Mouse (Mus musculus) layer of hippocampus, adult 18-20 months (tissue): ENCODE measurements around the gene Megf11. TPM values are rescaled to one million over a fixed set of nuclear protein-coding genes. Genes with fewer than 3 reads are reported as not detected.
A peak's percentile ranks its signal among the peaks of the same experiment; 100 is the strongest.

Source experiments
- DNase-seq, 2 experiments: peaks; one replicate each; pipeline ENCODE4 v3.0.0; 2022; ENCODE audit warnings: low spot score in 2 of 2
- total RNA-seq, 2 experiments: library from RNA; stranded (reverse); gene quantifications; 2 replicates each; pipeline ENCODE4 v1.2.3; 2021

The Megf11 gene
- total RNA-seq, 2 experiments from 2014 or later, result 12.7 to 14.3 TPM

GRCm38 (mm10) chr9:64557846-64558530 lies 172.6 kb downstream of the Megf11 start:
- no peak for DNase-seq

DNA sequence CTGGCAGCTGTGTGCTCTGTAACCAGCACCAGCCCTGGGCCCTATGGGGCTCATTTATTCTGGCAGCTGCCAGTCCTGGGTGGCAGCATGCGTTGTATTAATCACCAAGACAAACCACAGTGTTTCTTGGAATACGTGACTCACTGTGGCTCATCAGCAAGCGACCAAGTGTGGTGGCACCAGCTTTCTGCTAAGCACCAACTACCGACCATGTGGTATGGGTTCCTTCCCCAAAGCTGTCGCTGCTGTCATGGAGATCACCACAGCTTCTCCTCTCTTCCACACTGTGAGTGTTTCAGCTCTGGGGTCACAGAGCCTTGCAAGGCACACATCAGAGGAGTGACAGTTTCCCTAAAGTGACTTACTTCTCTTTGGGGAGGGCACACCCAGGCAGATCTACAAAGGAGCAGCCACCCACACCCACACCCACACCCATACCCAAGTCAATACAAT lies 178.9 kb downstream of the Megf11 start:
- DNase-seq, result peak in 1 of 2 experiments; percentile 47

DNA sequence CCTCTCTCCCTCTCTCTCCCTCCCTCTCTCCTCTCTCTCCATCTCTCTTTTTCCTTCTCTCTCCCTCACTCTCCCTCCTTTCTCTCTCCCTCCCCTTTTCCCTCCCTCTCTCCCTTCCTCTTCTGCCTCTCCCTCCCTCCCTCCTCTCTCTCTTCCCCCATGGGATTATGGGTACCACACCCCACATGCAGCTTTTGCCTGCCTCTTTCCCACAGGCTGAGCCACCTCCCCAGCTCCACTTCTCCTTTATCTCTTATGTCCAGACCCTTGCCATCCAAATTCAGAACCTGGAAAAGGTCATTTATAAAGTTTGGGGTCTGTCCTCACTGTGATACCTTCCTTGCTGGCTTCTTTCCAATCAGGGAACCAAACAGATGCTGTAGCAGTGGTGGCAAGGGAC lies 180.5 kb downstream of the Megf11 start:
- no peak for DNase-seq

DNA sequence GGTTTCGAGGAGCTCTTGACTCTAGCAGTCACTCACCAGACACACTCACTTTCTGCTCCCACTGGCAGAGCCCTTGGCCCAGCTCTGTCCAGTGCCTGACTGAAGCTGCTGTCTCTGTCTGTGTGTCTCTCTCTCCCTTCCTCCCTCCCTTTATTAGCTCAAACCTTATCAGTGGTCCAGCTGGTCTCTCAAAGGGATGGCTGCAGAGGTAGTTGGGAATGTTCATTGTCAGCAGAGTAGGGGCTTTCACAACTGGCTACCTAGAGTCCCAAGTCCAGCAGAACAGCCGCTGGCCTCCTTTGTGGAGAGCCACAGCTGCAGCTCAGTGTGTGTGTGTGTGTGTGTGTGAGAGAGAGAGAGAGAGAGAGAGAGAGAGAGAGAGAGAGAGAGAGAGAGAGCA lies 180.9 kb downstream of the Megf11 start:
- DNase-seq, result no peak

DNA sequence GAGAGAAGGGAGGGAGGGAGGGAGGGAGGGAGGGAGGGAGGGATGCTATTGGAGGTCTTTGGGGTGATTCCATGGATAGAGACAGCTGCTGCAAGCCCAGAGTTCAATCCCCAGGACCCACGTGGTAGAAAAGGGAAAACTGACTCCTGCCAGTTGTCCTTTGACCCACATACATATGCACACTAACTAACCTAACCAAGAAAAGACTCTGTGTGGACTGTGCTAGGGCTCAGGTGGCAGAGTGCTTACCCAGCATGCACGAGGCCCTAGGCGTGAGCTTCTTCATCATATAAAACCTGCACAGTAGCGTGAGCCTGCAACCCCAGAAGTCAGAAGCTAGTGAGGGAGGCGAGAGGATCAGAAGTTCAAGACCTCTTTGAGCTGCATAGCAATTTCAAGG lies 182.1 kb downstream of the Megf11 start:
- DNase-seq, result no peak

- no peak for DNase-seq
These were observed 183.2 kb downstream of the Megf11 start for GRCm38 (mm10) chr9:64568467-64569260.

- no peak for DNase-seq
These were observed 185.0 kb downstream of the Megf11 start for GRCm38 (mm10) chr9:64570448-64570847.

DNA sequence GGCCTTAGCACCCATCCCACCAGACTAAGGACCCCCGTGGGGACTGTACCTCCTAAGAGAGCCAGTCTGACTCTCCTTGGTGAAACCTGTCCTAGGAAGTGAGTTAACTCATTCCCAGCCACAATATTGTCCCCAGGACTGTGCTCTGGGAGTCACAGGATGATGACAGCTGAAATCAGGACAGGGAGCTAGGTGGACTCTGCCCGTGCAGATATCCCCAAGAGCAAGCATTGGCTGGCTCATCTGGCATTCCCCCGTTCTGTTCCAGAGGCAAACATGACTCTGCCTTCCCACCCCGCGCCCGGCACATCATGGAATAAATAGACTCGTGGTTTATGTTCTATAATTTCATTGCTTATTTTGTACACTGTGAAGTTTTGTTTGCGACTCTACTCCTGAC lies 185.7 kb downstream of the Megf11 start:
- no peak for DNase-seq

- no peak for DNase-seq
These were observed 187.3 kb downstream of the Megf11 start for GRCm38 (mm10) chr9:64572629-64573190.

- DNase-seq, result no peak
These were observed 190.2 kb downstream of the Megf11 start for GRCm38 (mm10) chr9:64575658-64576057.

DNA sequence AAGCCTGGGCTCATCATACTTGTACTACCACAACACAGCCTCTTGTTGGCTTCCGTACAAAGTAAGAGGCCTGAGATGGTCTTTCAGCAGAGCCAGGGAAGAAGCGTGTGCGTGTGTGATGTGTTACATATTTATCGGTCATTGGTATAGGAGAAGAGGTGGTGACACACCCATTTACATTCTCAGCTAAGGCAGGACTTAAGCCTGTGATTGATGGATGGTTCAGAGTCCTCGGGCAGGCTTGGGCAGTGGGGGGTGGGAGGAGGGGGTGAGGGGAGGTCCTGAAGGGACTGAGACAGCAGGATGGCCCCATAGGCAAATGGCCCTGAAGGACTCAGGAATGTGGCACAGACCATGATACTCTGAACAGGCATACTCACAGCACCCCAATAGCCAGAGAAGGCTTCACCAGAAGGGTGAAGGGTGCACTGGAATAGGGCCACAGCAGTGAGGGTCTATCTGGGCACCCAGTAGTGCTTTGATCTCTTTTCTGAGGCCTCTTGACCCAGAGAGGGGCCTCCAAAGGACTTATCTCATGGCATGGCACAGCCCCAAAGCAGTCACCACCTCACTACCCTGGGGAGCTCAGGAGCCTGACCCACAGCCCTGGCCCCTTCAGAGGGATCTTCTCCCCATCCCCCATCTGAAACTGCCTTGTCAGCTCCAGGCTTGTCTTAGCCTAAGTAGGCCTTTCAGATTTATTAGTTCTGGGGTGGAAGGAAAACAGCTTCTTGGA lies 190.9 kb downstream of the Megf11 start:
- no peak for DNase-seq

DNA sequence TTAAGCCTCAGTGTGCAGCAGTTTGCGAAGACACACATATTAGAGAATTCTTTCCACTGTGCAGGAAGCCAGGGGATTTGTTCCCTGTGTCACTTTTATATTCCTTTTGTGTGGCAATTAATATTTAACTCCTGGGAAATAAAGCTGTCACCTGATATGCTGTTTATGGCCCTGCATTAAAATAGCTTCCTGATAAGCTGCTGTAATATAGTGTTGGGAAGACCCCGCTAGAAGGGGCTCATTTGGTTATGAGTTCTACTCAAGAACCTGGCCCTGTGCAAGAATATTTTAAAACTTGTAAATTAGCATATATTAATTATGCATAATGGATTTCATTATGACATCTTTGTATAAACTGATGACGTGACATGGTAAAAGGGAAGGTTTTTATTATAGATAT lies 191.7 kb downstream of the Megf11 start:
- DNase-seq, result no peak

GRCm38 (mm10) chr9:64578014-64578413 lies 192.6 kb downstream of the Megf11 start:
- no peak for DNase-seq

DNA sequence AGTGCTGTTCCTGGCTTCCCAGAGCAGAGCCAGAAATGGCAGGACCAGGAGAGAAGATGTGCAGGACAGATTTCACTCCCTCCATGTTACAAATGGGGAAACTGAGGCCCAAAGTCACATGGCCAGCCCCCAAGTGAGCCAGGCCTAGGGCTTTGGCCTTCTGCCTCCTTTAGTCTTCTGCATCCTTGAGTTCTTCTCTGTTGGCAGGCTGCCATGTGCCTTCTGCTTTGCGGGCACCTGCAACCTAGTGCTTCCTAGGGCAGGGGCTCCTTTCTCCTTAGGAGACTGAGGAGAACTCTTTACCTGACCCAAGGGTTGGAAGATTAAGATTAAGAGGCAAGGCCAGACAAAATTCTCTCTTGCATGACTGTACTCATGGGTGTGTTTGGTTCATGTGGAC lies 193.9 kb downstream of the Megf11 start:
- no peak for DNase-seq

DNA sequence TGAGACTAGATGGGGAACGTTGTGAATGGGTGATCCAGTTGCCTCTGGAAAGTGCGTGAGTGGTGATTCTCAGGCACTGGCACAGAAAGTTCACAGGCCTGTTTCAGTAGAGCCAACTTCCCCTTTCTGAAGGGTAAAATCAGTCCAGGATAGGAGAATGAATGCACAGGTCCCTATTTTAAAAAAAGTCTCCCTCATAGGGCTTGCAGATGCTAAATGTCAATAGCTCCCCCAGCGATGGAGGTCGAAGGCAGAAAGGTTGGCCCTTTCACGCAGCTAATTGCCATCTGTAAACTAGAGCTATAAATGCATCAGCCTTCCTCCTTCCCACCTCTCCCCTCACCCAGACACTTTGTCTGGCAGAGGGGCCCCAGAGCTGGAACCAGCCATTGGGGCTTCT lies 200.9 kb downstream of the Megf11 start:
- DNase-seq, result no peak

- no peak for DNase-seq
These were observed 202.6 kb downstream of the Megf11 start for GRCm38 (mm10) chr9:64587991-64588390.

DNA sequence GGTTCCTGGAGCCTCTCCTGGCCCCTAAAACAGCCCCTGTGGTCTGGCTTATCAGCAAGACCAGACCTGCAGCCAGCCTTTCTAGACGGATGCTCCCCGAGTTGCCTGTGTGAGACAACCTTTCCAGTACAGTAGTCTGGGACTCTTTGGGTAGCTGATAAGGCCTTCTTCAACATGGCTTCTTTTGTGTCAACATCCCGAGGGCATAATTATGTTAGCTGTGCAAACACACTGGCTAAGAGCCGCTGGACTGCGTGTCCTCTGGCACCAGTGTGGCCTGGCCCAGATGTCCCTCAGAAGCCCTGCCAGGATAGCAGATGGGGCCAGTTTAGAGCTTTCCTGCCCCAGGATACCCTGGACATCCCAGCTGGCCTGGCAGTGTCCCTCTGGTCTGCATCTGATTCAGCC lies 205.2 kb downstream of the Megf11 start:
- peak in 1 of 2 experiments; percentile 40 for DNase-seq

DNA sequence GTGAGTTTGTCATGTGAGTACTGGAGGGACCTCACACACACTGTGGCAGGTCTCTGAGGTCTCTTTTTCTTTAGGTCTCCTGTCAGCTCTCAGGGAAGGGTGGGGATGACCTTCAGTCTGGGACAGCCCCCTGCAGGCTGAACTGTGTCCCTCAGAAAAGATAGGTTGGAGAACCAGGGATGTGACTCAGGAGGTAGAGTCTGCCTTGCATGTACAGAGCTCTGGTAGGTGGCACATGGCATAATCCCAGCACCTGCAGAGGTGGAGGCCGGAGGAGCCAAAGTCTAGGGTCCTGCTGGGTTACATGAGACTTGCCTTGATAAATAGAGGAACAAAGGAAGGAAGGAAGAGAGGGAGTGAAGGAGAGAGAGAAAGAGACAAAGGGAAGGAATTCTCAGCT lies 206.0 kb downstream of the Megf11 start:
- DNase-seq, result no peak

GRCm38 (mm10) chr9:64594442-64594841 lies 209.0 kb downstream of the Megf11 start:
- DNase-seq, result no peak

DNA sequence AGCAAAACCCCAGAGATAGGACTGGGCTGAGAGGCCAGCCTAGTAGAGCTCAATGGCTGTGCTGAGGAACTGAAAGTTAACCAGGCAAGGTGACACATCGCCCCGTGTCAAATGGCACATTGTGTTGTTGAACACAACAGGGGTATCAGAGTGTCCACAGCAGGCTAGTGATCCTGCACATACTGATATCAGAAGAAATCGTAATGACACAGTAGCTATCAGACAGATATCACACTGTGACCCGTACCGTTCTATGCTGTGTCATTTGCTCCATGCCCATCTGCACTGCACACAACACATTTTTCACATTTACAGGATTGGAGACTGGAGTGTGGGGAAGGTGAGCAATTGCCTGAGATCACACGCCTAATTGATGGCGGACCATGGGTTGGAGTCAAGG lies 213.0 kb downstream of the Megf11 start:
- DNase-seq, result no peak

- no peak for DNase-seq
These were observed 215.3 kb downstream of the Megf11 start for GRCm38 (mm10) chr9:64600731-64601130.

DNA sequence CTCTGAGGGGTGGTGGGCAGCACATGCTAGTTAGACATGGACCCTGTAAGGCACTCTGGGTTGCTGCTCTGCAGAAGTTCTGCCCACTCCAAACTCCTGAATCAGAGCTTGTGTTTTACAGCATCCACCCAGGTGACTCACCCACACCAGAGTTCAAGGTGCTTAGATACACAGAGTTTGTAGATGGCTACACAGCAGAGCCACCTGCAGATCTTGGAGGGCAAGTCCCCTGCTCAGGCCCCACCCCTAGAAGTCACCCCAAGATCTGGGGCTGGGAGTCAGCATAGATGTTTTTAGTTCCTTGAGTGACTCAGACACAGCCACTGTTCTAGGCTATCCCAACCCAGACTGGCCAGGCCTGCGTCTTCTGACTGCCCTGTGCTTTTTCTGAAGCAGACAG lies 217.5 kb downstream of the Megf11 start:
- DNase-seq, result no peak
